Mouse (Mus musculus): ENCODE results near the gene Cd83. TPM values are rescaled to one million over a fixed set of nuclear protein-coding genes. Genes with fewer than 3 reads are reported as not detected.
A peak's percentile ranks its signal among the peaks of the same experiment; 100 is the strongest.

Gene Cd83
- polyA plus RNA-seq, 1 experiment from 2014 or later, result 27.0 TPM

DNA sequence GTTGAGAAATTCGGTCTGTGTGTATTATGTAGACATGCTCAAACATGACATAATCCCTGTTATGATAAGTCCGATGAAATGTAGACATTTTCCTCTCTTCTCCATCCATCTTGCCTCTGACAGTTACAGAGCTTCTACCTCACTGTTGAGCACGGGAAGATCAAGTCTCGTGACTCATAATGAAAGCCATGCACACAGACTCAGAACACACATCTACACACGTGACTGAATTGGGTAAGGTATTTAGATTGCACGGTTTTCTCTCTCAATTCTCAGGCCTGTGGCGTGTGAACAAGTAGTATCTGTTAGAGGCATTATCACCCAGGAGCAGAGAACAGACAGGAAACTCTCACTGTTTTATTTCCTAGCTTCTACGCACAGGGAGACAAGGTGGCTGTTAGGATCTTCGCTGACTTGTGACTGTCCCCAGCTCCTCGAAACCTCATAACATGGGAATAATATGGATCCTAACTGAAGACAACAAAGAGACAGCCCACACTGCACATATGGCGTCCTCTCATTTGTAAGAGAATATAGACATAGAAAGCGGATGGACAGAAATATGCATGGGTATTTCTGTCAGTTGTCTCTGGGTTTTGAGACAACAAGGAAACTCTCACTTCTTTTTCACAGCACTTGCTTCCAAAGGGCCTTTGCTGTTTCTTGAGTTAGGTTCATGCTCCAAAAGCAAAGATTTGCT lies 23.3 kb upstream of the Cd83 start:
- no peak overlapping the region for H3K9ac ChIP-seq
- ATAC-seq (ENCODE audit: low FRiP score, low read depth), result no peak
- 78% methylated on average over 12 of the region's 12 CpGs for WGBS
- H3K4me3 ChIP-seq, result no peak overlapping the region
- H3K27me3 ChIP-seq, result no peaks in the 10 kb centered on the region
- H3K27ac ChIP-seq, result no peak overlapping the region
- no peaks in the 10 kb centered on the region for H3K9me3 ChIP-seq
- H3K4me2 ChIP-seq (replicated peaks), result no peak overlapping the region
- H3K36me3 ChIP-seq, result no peaks in the 10 kb centered on the region
- 0 out of 2 replicates have a peak, but pooled peaks cover 12% of the 10 kb centered on the region for H3K4me1 ChIP-seq

DNA sequence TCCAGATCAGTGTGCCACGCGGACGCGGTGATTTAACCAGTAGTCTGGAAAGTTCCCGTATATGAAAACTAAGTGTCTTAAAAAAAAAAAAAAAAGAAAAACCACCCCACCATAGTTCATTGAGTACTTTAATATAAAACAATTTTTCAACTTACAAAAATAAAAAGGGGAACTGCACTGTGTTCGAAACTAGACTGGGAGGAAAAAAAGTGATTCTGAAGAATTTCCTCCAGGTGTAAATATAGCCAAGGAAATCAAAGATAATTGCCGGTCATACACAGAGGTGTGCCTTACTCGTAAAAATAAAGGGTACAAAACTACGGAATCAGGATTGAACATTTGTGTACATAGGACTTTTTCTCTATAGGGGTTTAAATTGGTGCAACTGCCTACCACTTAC lies 21.7 kb upstream of the Cd83 start:
- H3K4me3 ChIP-seq, result no peak overlapping the region
- ATAC-seq (ENCODE audit: low FRiP score, low read depth), result no peak
- 86% methylated on average over 9 of the region's 9 CpGs for WGBS

DNA sequence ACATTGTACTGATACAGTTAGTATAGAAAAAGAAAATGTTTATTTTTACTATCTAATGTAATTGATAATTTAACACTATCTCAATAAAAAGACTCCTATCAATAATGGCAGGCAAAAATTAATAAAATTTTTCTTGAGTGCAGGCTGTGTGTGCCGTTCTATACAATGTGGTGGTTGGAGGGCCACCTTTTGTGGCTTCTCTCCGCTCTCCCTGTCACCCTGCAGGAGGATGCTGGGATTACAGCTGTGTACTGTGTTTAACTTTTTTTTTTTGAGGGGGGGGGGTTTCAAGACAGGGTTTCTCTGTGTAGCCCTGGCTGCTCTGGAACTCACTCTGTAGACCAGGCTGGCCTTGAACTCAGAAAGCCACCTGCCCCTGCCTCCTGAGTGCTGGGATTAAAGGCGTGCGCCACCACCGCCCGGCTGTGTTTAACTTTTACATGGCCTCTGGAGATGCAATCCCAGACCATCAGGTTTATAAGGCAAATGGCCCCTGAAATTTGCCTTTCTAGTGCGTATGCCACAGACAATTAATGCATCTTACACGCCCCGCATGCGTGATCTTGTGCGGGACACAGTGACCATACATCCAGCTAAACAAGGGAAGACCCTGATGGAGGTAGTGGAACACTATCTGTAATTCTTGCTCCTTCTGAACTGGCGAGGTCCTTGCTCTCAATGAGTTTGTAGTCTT lies 21.1 kb upstream of the Cd83 start:
- Histone ChIP-seq H3K4me3 (no peak overlapping the region), H3K4me1 (0 out of 2 replicates have a peak, but pooled peaks cover 12% of the 10 kb centered on the region), H3K9me3 (no peaks in the 10 kb centered on the region), H3K4me2 (replicated peaks) (no peak overlapping the region), H3K36me3 (no peaks in the 10 kb centered on the region), H3K9ac (no peak overlapping the region), H3K27me3 (no peaks in the 10 kb centered on the region), H3K27ac (no peak overlapping the region)
- no peak for ATAC-seq (ENCODE audit: low FRiP score, low read depth)
- WGBS, result 90% methylated on average over 12 of the region's 12 CpGs

More for the DNA sequence above, 21.7 kb upstream of the Cd83 start:
- Histone ChIP-seq H3K27ac (no peak overlapping the region), H3K9ac (no peak overlapping the region), H3K4me1 (0 out of 2 replicates have a peak, but pooled peaks cover 12% of the 10 kb centered on the region), H3K27me3 (no peaks in the 10 kb centered on the region), H3K4me2 (replicated peaks) (no peak overlapping the region), H3K36me3 (no peaks in the 10 kb centered on the region), H3K9me3 (no peaks in the 10 kb centered on the region)

DNA sequence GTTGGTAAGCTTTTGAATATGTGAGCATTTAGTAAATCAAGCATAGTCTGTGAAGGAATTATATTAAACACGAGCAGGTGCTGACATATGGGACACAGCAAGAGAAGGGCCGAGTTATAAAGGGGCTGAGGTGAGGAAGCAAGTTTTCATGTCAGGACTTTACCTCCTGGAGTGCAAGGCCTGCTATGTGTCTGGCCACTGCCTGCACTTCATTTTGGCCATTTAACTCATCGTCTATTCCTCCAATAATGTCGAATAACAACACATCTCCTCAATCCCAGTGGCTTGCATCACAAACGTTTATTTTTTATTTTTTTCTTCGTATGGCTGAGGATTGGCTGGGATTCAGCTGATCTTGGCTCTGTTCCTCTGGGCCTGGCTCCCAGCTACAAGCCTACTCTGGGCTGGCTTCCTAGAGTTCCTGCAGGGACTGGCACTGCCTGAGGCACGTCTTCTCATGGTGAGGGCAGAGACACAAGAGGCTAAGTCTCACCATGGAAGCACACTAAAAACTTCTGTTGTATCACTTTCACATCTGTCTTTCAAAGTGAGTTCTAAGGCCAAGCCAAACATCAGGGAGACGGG lies 20.5 kb upstream of the Cd83 start:
- no peaks in the 10 kb centered on the region for H3K9me3 ChIP-seq
- 55% methylated on average over 8 of the region's 8 CpGs for WGBS
- H3K27ac ChIP-seq, result peak overlapping the region; percentile 22; the same call in 1 of the 2 replicates
- no peak for ATAC-seq (ENCODE audit: low FRiP score, low read depth)
- no peaks in the 10 kb centered on the region for H3K36me3 ChIP-seq
- H3K9ac ChIP-seq, result no peak overlapping the region
- H3K4me2 ChIP-seq (replicated peaks), result no peak overlapping the region
- no peak overlapping the region for H3K4me3 ChIP-seq
- H3K27me3 ChIP-seq, result no peaks in the 10 kb centered on the region
- H3K4me1 ChIP-seq, result 0 out of 2 replicates have a peak, but pooled peaks cover 12% of the 10 kb centered on the region

DNA sequence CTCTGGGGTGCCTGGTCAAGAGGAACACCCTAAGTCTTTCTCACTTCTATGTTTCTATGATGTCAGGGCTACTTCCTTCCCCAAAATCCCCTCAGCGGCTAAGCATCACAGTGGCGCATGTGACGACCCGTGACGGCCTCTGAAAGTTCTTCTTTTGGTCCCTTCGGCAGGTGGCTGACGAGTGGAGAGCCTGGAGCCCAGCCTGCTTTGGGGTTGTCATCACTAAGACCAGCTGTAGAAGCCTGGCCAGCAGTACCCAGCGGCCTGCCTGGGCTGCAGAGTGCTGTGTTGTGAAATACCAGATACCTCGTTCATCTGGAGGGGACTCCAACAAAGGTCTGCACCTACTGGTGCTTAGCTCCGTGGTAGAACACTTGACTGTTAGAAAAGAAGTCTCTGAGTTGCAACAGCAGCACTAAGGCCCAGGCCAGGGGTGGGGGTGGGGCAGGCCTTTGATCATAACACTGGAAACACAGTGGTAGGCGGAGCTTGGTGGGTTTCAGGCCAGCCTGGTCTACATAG lies 19.2 kb upstream of the Cd83 start:
- Histone ChIP-seq H3K4me3 (no peak overlapping the region), H3K27me3 (no peaks in the 10 kb centered on the region), H3K4me1 (0 out of 2 replicates have a peak, but pooled peaks cover 12% of the 10 kb centered on the region), H3K4me2 (replicated peaks) (no peak overlapping the region), H3K27ac (no peak overlapping the region), H3K36me3 (no peaks in the 10 kb centered on the region), H3K9ac (no peak overlapping the region), H3K9me3 (no peaks in the 10 kb centered on the region)
- ATAC-seq (ENCODE audit: low FRiP score, low read depth), result no peak
- WGBS, result 84% methylated on average over 11 of the region's 11 CpGs

DNA sequence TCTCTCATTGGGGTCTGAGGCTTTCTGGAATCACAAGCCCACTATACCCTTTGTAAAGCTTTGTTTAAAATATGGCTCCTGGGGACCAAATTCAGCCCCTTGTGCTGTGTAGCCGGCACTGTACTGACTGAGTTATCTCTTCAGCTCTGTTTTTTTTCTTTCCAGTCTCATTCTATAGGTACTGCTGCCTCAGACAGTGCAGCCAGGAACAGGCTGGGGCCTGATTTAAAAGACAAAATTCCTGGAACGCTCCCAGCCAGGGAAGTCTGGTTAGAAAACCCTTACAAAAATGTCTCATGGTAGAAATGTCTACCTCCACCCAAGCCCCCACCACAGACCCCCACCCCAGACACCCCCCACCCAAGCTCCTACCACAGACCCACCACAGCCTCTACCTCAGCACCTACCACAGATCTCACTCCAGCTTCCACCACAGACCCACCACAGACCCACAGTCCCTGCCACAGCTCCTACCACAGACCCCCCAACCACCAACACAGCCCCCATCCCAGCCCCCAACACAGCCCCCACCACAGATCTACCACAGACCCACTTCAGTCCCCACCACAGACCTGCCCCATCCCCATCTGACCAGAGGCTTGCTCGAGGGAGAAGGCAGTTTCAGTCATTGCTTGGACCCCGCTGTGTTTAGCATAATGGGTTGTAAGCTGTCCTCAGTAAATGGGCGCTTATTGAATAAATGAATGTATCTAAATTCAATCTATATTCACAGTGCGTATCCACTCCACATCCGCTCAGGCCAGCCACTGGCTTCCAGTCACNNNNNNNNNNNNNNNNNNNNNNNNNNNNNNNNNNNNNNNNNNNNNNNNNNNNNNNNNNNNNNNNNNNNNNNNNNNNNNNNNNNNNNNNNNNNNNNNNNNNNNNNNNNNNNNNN lies 17.5 kb upstream of the Cd83 start:
- WGBS, result 73% methylated on average over 7 of the region's 7 CpGs
- H3K36me3 ChIP-seq, result no peaks in the 10 kb centered on the region
- no peak overlapping the region for H3K4me2 ChIP-seq (replicated peaks)
- H3K9ac ChIP-seq, result no peak overlapping the region
- no peaks in the 10 kb centered on the region for H3K9me3 ChIP-seq
- H3K27ac ChIP-seq, result no peak overlapping the region
- peak; percentile 37 for ATAC-seq (ENCODE audit: low FRiP score, low read depth)
- H3K27me3 ChIP-seq, result no peaks in the 10 kb centered on the region
- no peak overlapping the region for H3K4me3 ChIP-seq
- 0 out of 2 replicates have a peak, but pooled peaks cover 12% of the 10 kb centered on the region for H3K4me1 ChIP-seq

DNA sequence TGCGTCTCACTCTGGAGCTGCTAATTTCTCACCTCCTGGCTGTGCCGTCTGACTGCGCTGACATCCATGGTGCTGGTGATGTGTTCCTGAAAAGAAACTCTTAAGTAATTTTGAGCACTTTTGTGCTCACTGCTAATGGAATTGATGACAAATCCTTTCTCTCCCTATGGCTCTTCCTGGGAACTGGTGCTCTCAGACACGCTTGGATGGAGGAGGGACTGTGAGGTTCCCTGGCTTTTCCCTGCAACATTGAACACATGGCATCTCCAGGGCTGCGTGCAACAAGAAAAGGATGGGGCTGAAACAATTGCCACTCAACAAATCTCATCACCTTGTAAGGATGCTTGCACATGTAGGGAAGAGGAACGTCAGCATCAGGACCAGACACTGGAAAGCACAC lies 11.6 kb upstream of the Cd83 start:
- H3K27me3 ChIP-seq, result no peaks in the 10 kb centered on the region
- no peak overlapping the region for H3K9ac ChIP-seq
- H3K9me3 ChIP-seq, result no peaks in the 10 kb centered on the region
- WGBS, result 91% methylated on average over 6 of the region's 6 CpGs
- no peak overlapping the region for H3K4me2 ChIP-seq (replicated peaks)
- H3K4me1 ChIP-seq, result 0 out of 2 replicates have a peak, but pooled peaks cover 3% of the 10 kb centered on the region
- no peak overlapping the region for H3K27ac ChIP-seq
- ATAC-seq (ENCODE audit: low FRiP score, low read depth), result no peak
- no peaks in the 10 kb centered on the region for H3K36me3 ChIP-seq
- no peak overlapping the region for H3K4me3 ChIP-seq

DNA sequence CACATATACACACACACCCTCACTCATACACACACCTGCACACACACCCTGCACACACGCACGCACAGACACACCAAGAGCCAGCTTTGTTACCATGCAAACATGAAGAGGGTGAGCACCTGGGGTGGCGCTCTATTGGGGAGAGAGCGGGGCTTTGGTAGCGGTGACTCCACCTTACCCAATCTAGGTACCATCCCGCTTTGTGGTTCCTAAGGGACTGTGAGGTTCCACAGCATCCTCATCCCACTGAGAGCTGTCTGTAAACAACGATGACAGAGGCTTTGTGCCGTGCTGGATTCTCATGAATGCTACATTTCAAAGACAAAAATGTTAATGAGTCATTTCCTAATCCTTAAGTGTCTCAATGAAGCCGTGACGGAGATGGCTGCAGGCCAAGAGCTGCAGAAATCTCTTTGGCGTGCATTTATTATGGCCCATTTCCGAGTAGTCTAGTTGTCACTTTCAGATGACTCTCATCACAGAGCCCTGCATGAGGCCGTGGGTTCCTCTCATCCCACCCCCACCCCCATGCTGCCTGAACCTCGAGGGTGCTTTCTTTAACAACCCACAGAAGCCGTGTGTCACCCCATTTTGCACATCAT lies 10.5 kb upstream of the Cd83 start:
- Histone ChIP-seq H3K27me3 (no peaks in the 10 kb centered on the region), H3K9ac (no peak overlapping the region), H3K4me1 (0 out of 2 replicates have a peak, but pooled peaks cover 8% of the 10 kb centered on the region), H3K27ac (no peak overlapping the region), H3K9me3 (no peaks in the 10 kb centered on the region), H3K4me3 (no peak overlapping the region), H3K4me2 (replicated peaks) (no peak overlapping the region), H3K36me3 (no peaks in the 10 kb centered on the region)
- ATAC-seq (ENCODE audit: low FRiP score, low read depth), result no peak
- 71% methylated on average over 15 of the region's 15 CpGs for WGBS

DNA sequence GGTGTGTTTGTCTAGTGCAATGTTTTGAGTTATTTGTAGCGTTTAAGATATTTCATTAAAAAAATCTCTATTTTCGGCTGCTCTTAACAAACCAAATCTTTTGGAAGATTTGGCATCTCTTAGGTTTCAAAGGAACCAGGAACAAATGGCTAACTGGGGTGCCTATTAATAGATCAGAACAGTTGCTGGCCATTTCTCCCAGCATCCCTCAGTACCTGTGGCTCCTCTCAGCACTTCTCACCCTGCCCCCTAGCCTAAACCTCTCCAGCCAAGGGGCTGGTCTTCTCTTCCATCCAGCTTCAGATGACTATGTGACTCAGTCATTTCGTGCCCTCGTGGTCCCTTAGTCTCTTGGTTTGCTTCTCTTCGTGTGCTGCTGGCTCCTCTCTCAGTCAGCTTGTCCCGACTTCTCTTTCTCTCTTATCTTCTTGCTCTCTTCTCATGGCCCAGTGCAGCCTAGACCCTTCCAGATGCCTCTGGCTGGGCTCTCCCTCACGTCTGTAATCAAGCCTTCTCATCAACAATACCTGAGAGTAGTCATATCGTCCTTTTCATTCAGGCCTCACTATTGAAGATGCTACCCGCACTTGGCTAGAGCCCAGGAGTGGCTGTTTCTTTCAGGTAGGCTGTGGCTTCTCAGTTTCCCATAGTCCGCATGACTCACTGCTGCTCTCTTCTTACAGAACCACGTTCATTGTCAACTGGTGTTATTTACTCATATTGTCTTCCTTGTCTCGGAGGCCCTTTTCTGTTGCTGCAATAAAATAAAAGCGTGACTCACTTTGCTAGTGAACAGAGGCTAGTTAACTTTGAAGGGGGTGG lies 9.8 kb upstream of the Cd83 start:
- 78% methylated on average over 13 of the region's 13 CpGs for WGBS
- Histone ChIP-seq H3K4me1 (0 out of 2 replicates have a peak, but pooled peaks cover 8% of the 10 kb centered on the region), H3K4me2 (replicated peaks) (no peak overlapping the region), H3K9ac (no peak overlapping the region), H3K36me3 (no peaks in the 10 kb centered on the region), H3K27me3 (no peaks in the 10 kb centered on the region), H3K4me3 (no peak overlapping the region), H3K27ac (no peak overlapping the region), H3K9me3 (no peaks in the 10 kb centered on the region)
- ATAC-seq (ENCODE audit: low FRiP score, low read depth), result no peak

DNA sequence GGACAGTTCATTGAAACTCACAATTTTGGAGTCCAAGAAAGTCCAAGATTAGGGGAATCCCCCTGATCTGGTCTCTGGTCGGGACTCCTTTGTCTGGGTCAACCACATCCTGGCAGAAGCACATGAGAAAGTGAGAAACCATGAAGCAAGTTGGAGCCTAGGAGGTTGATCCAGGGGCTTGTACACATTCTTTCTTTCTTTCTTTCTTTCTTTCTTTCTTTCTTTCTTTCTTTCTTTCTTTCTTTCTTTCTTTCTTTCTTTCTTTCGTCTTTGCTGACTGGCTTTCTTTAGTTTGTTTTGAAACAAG lies 9.2 kb upstream of the Cd83 start:
- H3K27ac ChIP-seq, result no peak overlapping the region
- H3K36me3 ChIP-seq, result no peaks in the 10 kb centered on the region
- H3K4me2 ChIP-seq (replicated peaks), result no peak overlapping the region
- WGBS, result 85% methylated on average over 2 of the region's 2 CpGs
- ATAC-seq (ENCODE audit: low FRiP score, low read depth), result no peak
- H3K4me1 ChIP-seq, result 0 out of 2 replicates have a peak, but pooled peaks cover 8% of the 10 kb centered on the region
- no peaks in the 10 kb centered on the region for H3K27me3 ChIP-seq
- H3K4me3 ChIP-seq, result no peak overlapping the region
- no peak overlapping the region for H3K9ac ChIP-seq
- no peaks in the 10 kb centered on the region for H3K9me3 ChIP-seq
